Mouse (Mus musculus): ENCODE measurements around the gene Zfp541. TPM values are rescaled to one million over a fixed set of nuclear protein-coding genes. Genes with fewer than 3 reads are reported as not detected.

The Zfp541 gene
- polyA plus RNA-seq (2012): 0.01 TPM in 1 of 2 replicates, not detected in the other

GRCm38 (mm10) chr7:16061219-16062098 is at the start of gene Zfp541:
Zfp541 (plus strand) TSS chr7:16061814.
- TF ChIP-seq GATA1 (IDR thresholded peaks at IDR 0.05; ENCODE audit: low read length): no peak

DNA sequence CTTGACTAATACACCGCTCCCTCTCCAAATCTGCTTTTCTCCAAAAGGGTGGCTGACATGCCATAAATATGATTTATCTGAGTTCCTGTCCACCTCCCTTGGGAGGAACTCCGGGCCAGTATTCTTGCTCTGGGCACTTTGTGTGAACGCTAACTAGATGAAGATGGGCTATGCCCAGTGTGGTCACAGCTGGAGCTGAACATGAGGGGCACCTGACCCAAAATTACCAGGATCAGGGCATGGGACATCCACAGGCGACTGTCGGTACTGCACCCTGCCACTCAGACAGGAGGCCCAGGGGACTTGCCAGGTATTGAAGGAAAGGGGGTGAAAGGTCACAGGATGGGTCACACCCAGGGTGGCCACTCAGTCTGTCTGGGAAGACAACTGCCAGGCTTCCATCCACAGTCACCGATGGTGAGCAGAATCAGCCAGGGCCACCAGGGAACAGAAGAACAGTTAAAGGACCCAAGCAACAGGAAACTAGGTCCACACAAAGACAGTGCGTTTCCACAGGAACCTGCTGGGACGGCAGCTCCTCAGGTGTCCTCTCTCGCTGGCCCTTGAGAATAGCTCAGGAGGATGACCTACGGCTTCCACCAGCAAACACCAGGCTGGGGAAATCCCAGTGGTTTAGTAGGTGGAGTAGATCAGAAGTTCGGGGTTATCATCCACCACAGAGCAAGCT is 48.9 kb upstream of the Zfp541 start:
- TF ChIP-seq GATA1 (IDR thresholded peaks at IDR 0.05; ENCODE audit: low read length): no peak

DNA sequence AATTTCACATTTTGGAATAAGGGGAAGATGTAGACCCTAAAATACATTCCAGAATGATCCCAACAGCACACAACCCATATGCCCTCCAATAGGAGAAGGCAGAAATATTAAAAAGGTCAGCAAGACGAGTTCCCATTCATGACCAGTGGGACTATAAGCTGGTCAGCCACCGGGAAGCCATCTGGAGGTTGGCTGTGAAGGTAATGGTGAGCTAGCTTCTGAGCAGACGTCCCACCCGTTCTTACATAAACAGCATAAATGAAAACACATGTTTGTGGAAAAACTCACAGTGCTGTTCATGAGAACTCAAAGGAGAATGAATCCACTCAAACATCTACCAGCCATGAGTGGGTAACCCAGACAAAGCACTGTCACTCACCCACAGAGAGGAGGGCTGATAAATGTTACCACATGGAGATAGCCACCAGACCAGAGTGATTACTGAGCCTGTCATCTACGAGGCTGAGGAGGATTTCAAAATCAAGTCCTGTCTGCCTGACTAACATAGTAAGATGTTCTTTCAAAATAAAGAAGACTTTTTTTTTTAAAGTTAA is 47.8 kb upstream of the Zfp541 start:
- no peak for TF ChIP-seq GATA1 (IDR thresholded peaks at IDR 0.05; ENCODE audit: low read length)

- TF ChIP-seq GATA1 (IDR thresholded peaks at IDR 0.05; ENCODE audit: low read length): no peak
Measured at GRCm38 (mm10) chr7:16014521-16015175, 47.0 kb upstream of the Zfp541 start.

DNA sequence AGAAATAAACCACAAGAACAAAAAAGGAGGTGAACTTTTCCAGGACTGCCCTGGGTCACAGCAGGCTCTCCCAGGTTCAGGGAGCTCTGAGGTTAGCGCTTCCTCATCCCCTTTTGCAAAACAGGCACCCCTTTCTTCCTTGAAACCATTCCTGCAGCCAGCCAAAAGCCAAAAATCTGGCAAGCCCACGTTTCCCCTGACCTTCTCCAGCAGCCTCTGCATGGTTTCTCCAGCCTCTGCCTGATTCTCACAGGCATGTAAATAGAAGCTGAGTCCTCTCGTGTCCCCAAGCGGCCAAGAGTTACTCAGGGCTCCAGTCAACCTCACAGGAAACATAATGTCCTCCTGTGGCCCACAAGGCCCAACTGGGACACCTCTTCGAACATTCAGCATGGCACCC is 46.2 kb upstream of the Zfp541 start:
- TF ChIP-seq GATA1 (IDR thresholded peaks at IDR 0.05; ENCODE audit: low read length): no peak

GRCm38 (mm10) chr7:16018016-16018810 is 43.4 kb upstream of the Zfp541 start:
- no peak for TF ChIP-seq GATA1 (IDR thresholded peaks at IDR 0.05; ENCODE audit: low read length)

GRCm38 (mm10) chr7:16019256-16020094 is 42.1 kb upstream of the Zfp541 start:
- no peak for TF ChIP-seq GATA1 (IDR thresholded peaks at IDR 0.05; ENCODE audit: low read length)

DNA sequence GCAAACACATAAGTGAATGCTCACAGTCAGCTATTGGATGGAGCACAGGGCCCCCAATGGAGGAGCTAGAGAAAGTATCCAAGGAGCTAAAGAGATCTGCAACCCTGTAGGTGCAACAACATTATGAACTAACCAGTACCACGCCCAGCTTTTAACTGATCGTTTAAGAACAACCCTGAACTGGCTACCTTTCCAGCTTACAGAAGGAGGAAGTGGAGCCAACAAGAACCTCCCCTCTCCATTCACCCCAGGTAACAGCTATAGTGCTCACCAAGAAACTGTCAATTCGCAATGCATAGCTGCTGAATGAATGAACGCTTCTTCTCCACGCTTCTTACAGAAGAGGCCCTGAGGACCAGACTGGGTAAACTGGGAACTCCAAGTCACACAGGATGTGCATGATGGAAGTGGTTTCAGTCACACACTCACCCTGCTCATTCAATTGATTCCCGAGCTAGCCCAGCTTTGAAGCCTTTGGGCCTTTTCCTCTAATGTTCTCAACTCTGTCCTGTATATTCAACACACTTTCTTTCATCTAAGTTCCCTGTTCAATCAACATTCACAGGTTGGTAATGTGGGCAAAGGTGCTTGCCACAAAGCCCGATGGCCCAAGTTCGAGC is 36.9 kb upstream of the Zfp541 start:
- TF ChIP-seq GATA1 (IDR thresholded peaks at IDR 0.05; ENCODE audit: low read length): no peak

DNA sequence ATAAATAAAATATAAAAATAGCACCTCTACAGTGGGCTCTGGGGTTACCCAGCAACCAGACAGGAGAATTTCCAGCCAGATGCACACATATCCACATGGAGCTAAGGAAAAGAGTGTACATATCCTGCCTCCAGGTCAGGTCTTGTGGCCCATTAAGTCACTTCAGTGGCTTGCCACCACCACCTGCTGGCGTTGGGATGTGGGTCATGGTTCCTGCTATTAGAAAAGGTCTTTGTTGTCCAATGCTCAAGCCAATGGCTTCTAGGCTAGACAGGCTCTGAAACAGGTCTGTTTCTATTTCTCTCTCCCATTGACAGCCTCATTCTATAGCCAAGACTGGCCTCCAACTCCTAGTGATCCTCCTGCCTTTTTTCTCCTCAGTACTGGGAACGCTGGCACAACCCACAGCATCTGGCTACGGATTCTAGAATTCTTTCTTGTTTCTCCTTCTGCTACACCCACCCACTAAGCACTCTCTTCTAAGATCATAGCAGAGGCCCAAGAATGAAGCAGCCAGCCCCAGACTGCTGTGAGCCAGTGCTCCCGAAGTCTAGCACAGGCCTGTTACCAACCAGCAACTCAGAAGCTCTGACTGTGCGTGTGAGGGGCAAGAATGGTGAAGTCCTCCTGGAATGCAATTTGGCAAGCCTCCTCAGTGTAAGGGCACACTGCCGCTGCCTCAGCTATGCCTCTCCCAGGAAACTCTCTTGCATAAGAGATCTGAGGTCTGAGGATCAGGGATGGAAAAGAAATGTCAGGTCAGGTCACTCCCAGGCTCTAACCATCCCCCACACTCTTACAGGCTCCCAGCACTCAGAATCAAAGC is 33.3 kb upstream of the Zfp541 start:
- no peak for TF ChIP-seq GATA1 (IDR thresholded peaks at IDR 0.05; ENCODE audit: low read length)

- no peak for TF ChIP-seq GATA1 (IDR thresholded peaks at IDR 0.05; ENCODE audit: low read length)
Measured at GRCm38 (mm10) chr7:16031072-16031471, 30.5 kb upstream of the Zfp541 start.

- no peak for TF ChIP-seq GATA1 (IDR thresholded peaks at IDR 0.05; ENCODE audit: low read length)
Measured at GRCm38 (mm10) chr7:16033059-16033458, 28.6 kb upstream of the Zfp541 start.

- no peak for TF ChIP-seq GATA1 (IDR thresholded peaks at IDR 0.05; ENCODE audit: low read length)
Measured at GRCm38 (mm10) chr7:16033580-16034461, 27.8 kb upstream of the Zfp541 start.
